ENCODE assay signal across 27 mouse cellular contexts in genomic region chr11:100888348-100888820, GRCm38 (mm10). TPM values are rescaled to one million over a fixed set of nuclear protein-coding genes. Genes with fewer than 3 reads are reported as not detected.
DNase-seq lines count a peak whose midpoint lies in the region; ATAC-seq and TF ChIP-seq lines count a peak whose summit lies in the region.
"Had no signal": no experiment of that assay in that cellular context is flagged by ENCODE, and none has a peak within 500 bp of the region (broad histone marks: within the 10 kb centered on the region; RNA-seq: fewer than 3 reads in every experiment).

No protein-coding gene starts in this region.

- peaks cover 73% of the 10 kb centered on the region for H3K36me3 ChIP-seq in liver, embryonic 12.5 days
- peaks cover 60% of the 10 kb centered on the region for H3K36me3 ChIP-seq in liver, postnatal 0 days (replicated peaks; ENCODE audit: insufficient read depth, low read length)
- H3K36me3 ChIP-seq in MEL (ENCODE audit: control insufficient read depth in 1 of 2, insufficient read depth in 2 of 2, low read length in 2 of 2) = peaks cover 5 to 76% of the 10 kb centered on the region in 2 experiments
- H3K36me3 ChIP-seq in liver, embryonic 15.5 days (replicated peaks) = peaks cover 56% of the 10 kb centered on the region
- H3K36me3 ChIP-seq: embryonic facial prominence, embryonic 10.5 days had no signal

- H3K79me2 ChIP-seq in MEL (ENCODE audit: control insufficient read depth, insufficient read depth, low read length, poor library complexity) = no peaks in the 10 kb centered on the region

- no peak overlapping the region for H3K4me3 ChIP-seq in liver, embryonic 12.5 days
- no peak overlapping the region for H3K4me3 ChIP-seq in liver, postnatal 0 days (ENCODE audit: low read depth, low read length)
- H3K4me3 ChIP-seq in MEL (ENCODE audit: control insufficient read depth in 1 of 2, insufficient read depth in 1 of 2, low read depth in 2 of 2, low read length in 2 of 2) = no peak overlapping the region; a peak in 1 of 4 replicates
- no peak overlapping the region for H3K4me3 ChIP-seq in liver, embryonic 15.5 days (replicated peaks)
- H3K4me3 ChIP-seq: embryonic facial prominence, embryonic 10.5 days; embryonic facial prominence, embryonic 15.5 days; forebrain, embryonic 12.5 days; heart, embryonic 12.5 days; hindbrain, embryonic 12.5 days; limb, embryonic 13.5 days; megakaryocyte, embryonic 14.5 days; midbrain, embryonic 13.5 days; neural tube, embryonic 13.5 days had no signal

- H3K27ac ChIP-seq in liver, embryonic 12.5 days = peak overlapping the region; percentile 90
- no peak overlapping the region for H3K27ac ChIP-seq in liver, postnatal 0 days (ENCODE audit: low read depth)
- peak overlapping the region; percentile 65 for H3K27ac ChIP-seq in MEL (ENCODE audit: control insufficient read depth, low read depth, low read length)
- peak overlapping the region; percentile 83 for H3K27ac ChIP-seq in liver, embryonic 15.5 days (replicated peaks)
- H3K27ac ChIP-seq: embryonic facial prominence, embryonic 10.5 days; embryonic facial prominence, embryonic 15.5 days; forebrain, embryonic 12.5 days; hindbrain, embryonic 12.5 days; kidney, postnatal 0 days; limb, embryonic 13.5 days; midbrain, embryonic 13.5 days; neural tube, embryonic 13.5 days; stomach, postnatal 0 days had no signal

- no peak for TF ChIP-seq RAD21 in MEL (IDR thresholded peaks at IDR 0.05; ENCODE audit: low read depth, low read length)

- H3K9me3 ChIP-seq in liver, embryonic 12.5 days (replicated peaks) = no peaks in the 10 kb centered on the region
- H3K9me3 ChIP-seq in liver, postnatal 0 days (ENCODE audit: low read length) = no peaks in the 10 kb centered on the region
- no peaks in the 10 kb centered on the region for H3K9me3 ChIP-seq in MEL (replicated peaks; ENCODE audit: insufficient read depth, low read length)
- no peaks in the 10 kb centered on the region for H3K9me3 ChIP-seq in liver, embryonic 15.5 days (replicated peaks)
- H3K9me3 ChIP-seq: embryonic facial prominence, embryonic 10.5 days; embryonic facial prominence, embryonic 15.5 days; forebrain, embryonic 12.5 days; heart, embryonic 12.5 days; hindbrain, embryonic 12.5 days; limb, embryonic 13.5 days; megakaryocyte, embryonic 14.5 days; midbrain, embryonic 13.5 days; neural tube, embryonic 13.5 days had no signal

- H3K27me3 ChIP-seq in liver, embryonic 12.5 days (replicated peaks) = no peaks in the 10 kb centered on the region
- no peaks in the 10 kb centered on the region for H3K27me3 ChIP-seq in liver, postnatal 0 days (ENCODE audit: insufficient read depth, low read length)
- no peaks in the 10 kb centered on the region for H3K27me3 ChIP-seq in MEL (ENCODE audit: control insufficient read depth in 1 of 2, insufficient read depth in 2 of 2, low read length in 2 of 2)
- H3K27me3 ChIP-seq in liver, embryonic 15.5 days = no peaks in the 10 kb centered on the region
- H3K27me3 ChIP-seq: embryonic facial prominence, embryonic 15.5 days; forebrain, embryonic 12.5 days; heart, embryonic 12.5 days; hindbrain, embryonic 12.5 days; limb, embryonic 13.5 days; megakaryocyte, embryonic 14.5 days; midbrain, embryonic 13.5 days; neural tube, embryonic 13.5 days had no signal

- intact Hi-C loops in gastrocnemius, postnatal 36 days (cut with DNase I) = loop anchor here (5.0 kb wide), 1 partner anchor 106 kb away; no protein-coding TSS in a partner anchor

- ATAC-seq in liver, embryonic 12.5 days = no peak
- ATAC-seq in liver, postnatal 0 days = no peak
- no peak for ATAC-seq in liver, embryonic 15.5 days (ENCODE audit: insufficient read depth)
- ATAC-seq: intestine, embryonic 16.5 days; midbrain, embryonic 13.5 days had no signal

- H3K9ac ChIP-seq in liver, embryonic 12.5 days = no peak overlapping the region
- no peak overlapping the region for H3K9ac ChIP-seq in liver, postnatal 0 days (replicated peaks)
- H3K9ac ChIP-seq in MEL (ENCODE audit: control insufficient read depth, low read depth, low read length, poor library complexity, severe bottlenecking) = peak overlapping the region; percentile 5
- no peak overlapping the region for H3K9ac ChIP-seq in liver, embryonic 15.5 days
- H3K9ac ChIP-seq: embryonic facial prominence, embryonic 15.5 days; forebrain, embryonic 12.5 days; heart, embryonic 12.5 days; hindbrain, embryonic 12.5 days; limb, embryonic 13.5 days; midbrain, embryonic 13.5 days; neural tube, embryonic 13.5 days had no signal

- TF ChIP-seq POLR2A in MEL (IDR thresholded peaks at IDR 0.05; ENCODE audit: control insufficient read depth in 1 of 2, insufficient read depth in 1 of 2, low read depth in 1 of 2, low read length in 2 of 2, poor library complexity in 1 of 2) = no peak

- H3K4me2 ChIP-seq in liver, embryonic 12.5 days = no peak overlapping the region
- H3K4me2 ChIP-seq in liver, postnatal 0 days (ENCODE audit: low read depth, low read length) = no peak overlapping the region
- no peak overlapping the region for H3K4me2 ChIP-seq in liver, embryonic 15.5 days
- H3K4me2 ChIP-seq: embryonic facial prominence, embryonic 15.5 days; forebrain, embryonic 12.5 days; heart, embryonic 12.5 days; hindbrain, embryonic 12.5 days; limb, embryonic 13.5 days; midbrain, embryonic 13.5 days; neural tube, embryonic 13.5 days had no signal

- H3K4me1 ChIP-seq in liver, embryonic 12.5 days = peaks cover 87% of the 10 kb centered on the region
- H3K4me1 ChIP-seq in liver, postnatal 0 days (ENCODE audit: insufficient read depth) = peaks cover 29% of the 10 kb centered on the region
- H3K4me1 ChIP-seq in MEL (ENCODE audit: control insufficient read depth in 1 of 2, insufficient read depth in 2 of 2, low read length in 2 of 2) = peaks cover 59 to 74% of the 10 kb centered on the region in 2 experiments
- H3K4me1 ChIP-seq in liver, embryonic 15.5 days (replicated peaks) = peaks cover 91% of the 10 kb centered on the region
- H3K4me1 ChIP-seq: embryonic facial prominence, embryonic 15.5 days; forebrain, embryonic 12.5 days; hindbrain, embryonic 12.5 days; limb, embryonic 13.5 days had no signal

- 53% methylated on average over 10 of the region's 10 CpGs for WGBS in liver, embryonic 12.5 days (ENCODE audit: insufficient replicate concordance)
- 32% methylated on average over 10 of the region's 10 CpGs for WGBS in liver, postnatal 0 days (ENCODE audit: insufficient replicate concordance)
- WGBS in liver, embryonic 15.5 days (ENCODE audit: insufficient replicate concordance) = 28% methylated on average over 10 of the region's 10 CpGs

- TF ChIP-seq CTCF in liver, postnatal 0 days (IDR thresholded peaks at IDR 0.05; ENCODE audit: low read depth) = no peak
- TF ChIP-seq CTCF in MEL (IDR thresholded peaks at IDR 0.05 in 2 of 3, conservative IDR thresholded peaks at IDR 0.05 in 1 of 3; ENCODE audit: control insufficient read depth in 1 of 3, insufficient read depth in 1 of 3, low read depth in 2 of 3, low read length in 3 of 3, poor library complexity in 1 of 3, severe bottlenecking in 1 of 3) = no peak

- no peak for DNase-seq in liver, postnatal 0 days
- DNase-seq in A20 (ENCODE audit: low read depth, low spot score) (peak; percentile 57), MEL (ENCODE audit: low read depth, low spot score) (peak; percentile 89)
- no peak for DNase-seq in B cell, adult 2 months
- DNase-seq in gastrocnemius, postnatal 36 days = no peak
- DNase-seq: cerebellum, adult 2 months; cerebellum, postnatal 14 days; gastrocnemius, postnatal 10 days; heart, adult 11 months; kidney, adult 8-10 months; kidney, postnatal 4 days; lung, adult 2 months; right cerebral cortex, postnatal 4 days had no signal

- TF ChIP-seq EP300 in liver, postnatal 0 days (IDR thresholded peaks at IDR 0.05; ENCODE audit: low read depth) = no peak
- peak; percentile 80 to 89 for TF ChIP-seq EP300 in MEL (IDR thresholded peaks at IDR 0.05; ENCODE audit: low read depth in 1 of 2, low read length in 2 of 2)

TF ChIP-seq in MEL, 35 proteins besides CTCF, POLR2A, EP300 and RAD21 (continues in another document):
- TF ChIP-seq SIN3A (IDR thresholded peaks at IDR 0.05; ENCODE audit: low read length) (peak; percentile 72), MXI1 (IDR thresholded peaks at IDR 0.05; ENCODE audit: low read depth, low read length) (peak; percentile 75; the same call in 1 of the 2 replicates), TCF12 (IDR thresholded peaks at IDR 0.05; ENCODE audit: low read depth, low read length) (peak; percentile 95), SMC3 (IDR thresholded peaks at IDR 0.05; ENCODE audit: low read depth, low read length) (0 out of 2 replicates have a peak, but pooled peaks have one; percentile 3), MYC (IDR thresholded peaks at IDR 0.05; ENCODE audit: low read depth, low read length) (0 out of 2 replicates have a peak, but pooled peaks have one; percentile 56), GABPA (IDR thresholded peaks at IDR 0.05; ENCODE audit: low read depth, low read length) (0 out of 2 replicates have a peak, but pooled peaks have one; percentile 23)

RNA-seq across cellular contexts. Expression of gene Stat5a, which starts 29.2 kb away (rescaled TPM):
- 16.0 and 17.7 TPM in 2 replicates for polyA plus RNA-seq in liver, embryonic 12.5 days (2016; fragmentation: Nextera tagmentation; extraction: Ambion mirVana)
- 4.7 and 6.0 TPM in 2 replicates for polyA plus RNA-seq in liver, postnatal 0 days (2015; fragmentation: Nextera tagmentation; extraction: Ambion mirVana)
- 54.2 and 59.0 TPM in 2 replicates for total RNA-seq in MEL (2012; rRNA removed)
- polyA plus RNA-seq in MEL (2012; ENCODE audit: insufficient read depth in 1 of 2, insufficient read length in 2 of 2, low read depth in 1 of 2, low replicate concordance in 2 of 2, missing spikeins in 1 of 2) = 10 to 100 TPM in 1 of 2 experiments, not detected in 1; 86.8 TPM
- 8.2 and 8.7 TPM in 2 replicates for polyA plus RNA-seq in liver, embryonic 15.5 days (2015; fragmentation: Nextera tagmentation; extraction: Ambion mirVana)
- 10 to 100 TPM in 1 of 2 experiments, 1 to 10 TPM in 1; 8.4 to 11.8 TPM for total RNA-seq in gastrocnemius, postnatal 36 days (2021)

RNA-seq across cellular contexts. Expression of gene Stat5b, which starts 37.9 kb away (rescaled TPM):
- 31.6 and 33.7 TPM in 2 replicates for polyA plus RNA-seq in liver, embryonic 12.5 days (2016; fragmentation: Nextera tagmentation; extraction: Ambion mirVana)
- 15.4 and 16.4 TPM in 2 replicates for polyA plus RNA-seq in liver, postnatal 0 days (2015; fragmentation: Nextera tagmentation; extraction: Ambion mirVana)
- total RNA-seq in MEL (2012; rRNA removed) = 28.7 and 29.3 TPM in 2 replicates
- 10 to 100 TPM; 32.3 to 37.0 TPM for polyA plus RNA-seq in MEL (2012; ENCODE audit: insufficient read depth in 1 of 2, insufficient read length in 2 of 2, low read depth in 1 of 2, low replicate concordance in 2 of 2, missing spikeins in 1 of 2)
- polyA plus RNA-seq in liver, embryonic 15.5 days (2015; fragmentation: Nextera tagmentation; extraction: Ambion mirVana) = 20.6 and 22.5 TPM in 2 replicates
- total RNA-seq in gastrocnemius, postnatal 36 days (2021) = 100 to 1,000 TPM; 103 to 135 TPM

RNA-seq across cellular contexts. Expression of gene Stat3, which starts 51.0 kb away (rescaled TPM):
- polyA plus RNA-seq in liver, embryonic 12.5 days (2016; fragmentation: Nextera tagmentation; extraction: Ambion mirVana) = 37.3 and 40.1 TPM in 2 replicates
- 44.9 and 53.7 TPM in 2 replicates for polyA plus RNA-seq in liver, postnatal 0 days (2015; fragmentation: Nextera tagmentation; extraction: Ambion mirVana)
- 25.7 and 31.1 TPM in 2 replicates for total RNA-seq in MEL (2012; rRNA removed)
- polyA plus RNA-seq in MEL (2012; ENCODE audit: insufficient read depth in 1 of 2, insufficient read length in 2 of 2, low read depth in 1 of 2, low replicate concordance in 2 of 2, missing spikeins in 1 of 2) = 100 to 1,000 TPM in 1 of 2 experiments, 10 to 100 TPM in 1; 64.7 to 249 TPM
- polyA plus RNA-seq in liver, embryonic 15.5 days (2015; fragmentation: Nextera tagmentation; extraction: Ambion mirVana) = 35.5 and 40.0 TPM in 2 replicates
- total RNA-seq in gastrocnemius, postnatal 36 days (2021) = 10 to 100 TPM; 38.8 to 42.9 TPM

Comparison
In these comparisons a context has a peak if more than half of its experiments do, and no peak if none do; other contexts are left out.
1. DNase-seq: peak in A20 (single experiment) and MEL (single experiment); none in liver, postnatal 0 days (single experiment), B cell, adult 2 months (0 of 2) and gastrocnemius, postnatal 36 days (0 of 2).